Mouse (Mus musculus) skeletal muscle tissue, adult 2 months (tissue): ENCODE data around the gene Slc31a2.

Experiments used
- DNase-seq: peaks from one replicate; pipeline ENCODE4 v3.0.0-alpha.2; 2012; ENCODE audit warnings: low read depth, low spot score

Slc31a2 gene

DNA sequence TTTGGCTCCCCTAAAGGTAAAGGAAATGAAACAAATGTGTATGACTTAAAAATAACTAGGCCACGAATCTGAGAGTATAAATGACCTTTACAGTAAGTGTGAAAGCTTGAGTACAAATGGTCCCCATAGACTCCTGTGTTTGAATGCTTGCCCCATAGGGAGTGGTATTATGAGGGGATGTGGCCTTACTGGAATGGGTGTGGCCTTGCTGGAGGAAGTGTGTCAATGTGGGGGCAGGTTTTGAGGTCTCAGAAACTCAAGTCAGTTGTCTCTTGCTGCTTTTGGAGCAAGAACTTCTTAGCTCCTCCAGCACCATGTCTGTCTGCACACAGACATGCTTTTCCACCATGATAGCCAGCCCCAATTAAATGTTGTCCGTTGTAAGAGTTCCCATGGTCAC is 54.1 kb downstream of the Slc31a2 start:
- DNase-seq: no peak

DNA sequence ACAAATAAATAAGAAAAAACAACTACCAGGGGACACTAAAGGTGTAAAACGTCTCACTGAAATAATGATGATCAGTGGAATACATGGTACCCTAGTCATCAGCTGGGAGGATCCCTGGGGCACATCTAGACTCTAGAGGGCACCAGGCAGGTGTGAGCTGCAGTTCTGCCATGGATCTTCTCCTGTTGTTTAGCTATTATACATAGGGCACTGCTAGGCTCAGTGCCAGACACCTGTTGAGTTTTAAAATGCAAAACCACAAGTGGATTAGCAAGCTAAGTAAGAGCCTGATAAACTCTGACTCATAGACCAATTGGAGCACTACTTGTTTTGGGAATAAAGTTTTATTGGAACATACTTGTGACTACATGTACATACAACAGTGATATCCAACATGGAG is 55.9 kb downstream of the Slc31a2 start:
- DNase-seq: no peak

DNA sequence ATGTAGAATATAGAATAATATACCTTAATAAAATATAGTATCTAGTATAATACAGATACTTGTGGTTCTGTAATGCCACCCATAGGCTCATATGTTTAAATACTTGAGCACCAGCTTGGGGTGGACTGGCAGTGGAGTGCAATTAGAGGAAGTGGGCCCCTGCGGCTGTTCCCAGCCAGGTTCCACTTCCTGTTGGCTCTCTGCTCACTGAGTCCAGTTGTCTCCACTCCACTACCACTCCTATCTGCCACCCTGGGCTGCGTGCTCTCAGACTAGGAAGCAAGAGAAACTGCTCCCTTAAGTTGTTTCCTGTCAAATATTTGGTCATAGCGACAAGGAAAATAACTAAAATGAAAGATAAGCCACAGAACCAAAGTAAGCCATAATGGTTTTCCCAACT is 60.3 kb downstream of the Slc31a2 start:
- peak; percentile 35 for DNase-seq

DNA sequence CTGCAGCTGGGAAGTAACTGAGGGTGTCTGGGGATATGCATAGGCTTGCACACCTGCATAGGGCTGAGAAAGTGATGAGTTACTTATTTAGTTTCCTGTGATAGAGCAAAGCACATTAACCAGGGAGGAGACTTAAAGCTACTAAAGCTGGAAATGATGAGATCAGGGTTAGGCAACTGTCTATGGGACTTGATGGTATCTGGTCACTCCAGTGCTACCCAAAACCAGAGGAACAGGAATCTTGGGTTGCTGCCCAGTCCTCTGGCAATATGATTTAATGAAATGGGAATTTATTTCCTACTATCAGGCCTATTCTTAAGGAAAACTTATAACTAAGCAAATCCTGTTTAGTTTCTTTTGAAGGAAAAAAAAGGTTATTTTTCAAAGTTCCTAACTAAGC is 63.7 kb downstream of the Slc31a2 start:
- DNase-seq: no peak

DNA sequence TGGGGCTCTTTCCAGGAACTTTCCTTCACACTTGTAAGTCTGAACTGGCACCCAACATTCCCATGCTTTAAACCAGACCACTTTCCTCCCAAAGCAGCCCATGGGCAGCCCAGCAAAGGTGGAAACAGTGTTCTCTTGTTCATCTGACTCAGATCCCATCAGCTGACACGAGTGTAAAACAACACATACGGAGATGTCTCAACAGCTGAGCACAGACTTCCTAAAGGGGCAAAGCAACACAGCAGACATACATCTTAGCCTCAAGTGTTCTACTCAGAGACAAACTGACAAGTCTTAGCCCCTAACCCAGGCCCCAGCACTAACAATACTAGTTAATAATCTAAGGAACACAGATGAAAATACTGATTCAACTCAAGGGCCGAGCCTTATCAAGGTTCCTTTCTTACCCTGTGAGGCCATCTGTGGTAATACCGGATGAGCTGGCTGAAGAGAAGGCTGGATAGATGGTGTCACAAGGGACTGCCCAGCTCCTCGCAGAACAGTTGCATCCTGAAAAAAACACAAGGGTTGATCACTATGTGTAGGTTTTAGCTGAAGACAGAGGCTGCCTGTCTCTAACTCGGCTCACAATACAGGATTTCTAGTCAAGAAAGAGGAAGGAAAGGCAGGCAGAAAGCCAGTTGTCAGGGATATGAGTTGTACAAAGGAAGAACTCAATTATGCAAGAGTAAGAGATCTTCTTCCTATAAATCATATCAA is 66.7 kb downstream of the Slc31a2 start:
- no peak for DNase-seq

DNA sequence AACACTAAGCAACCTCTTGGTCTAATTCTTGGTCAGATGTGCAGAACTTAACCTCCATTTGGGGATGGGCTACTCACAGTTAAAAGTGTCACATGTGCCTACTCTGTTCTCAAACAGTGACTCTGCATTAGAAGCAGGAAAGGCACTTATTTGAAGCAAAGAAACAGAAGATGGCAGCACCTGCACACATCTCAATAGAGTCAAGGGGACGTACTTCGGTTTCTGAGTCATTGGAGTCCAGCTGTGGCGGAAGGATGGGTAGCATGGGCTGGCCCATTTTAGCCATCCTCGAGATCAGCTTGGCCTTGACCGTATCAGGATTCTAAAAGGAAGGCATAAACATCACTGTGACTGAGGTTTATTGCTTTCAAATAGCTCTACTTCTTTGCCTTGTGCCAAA is 69.6 kb downstream of the Slc31a2 start:
- no peak for DNase-seq

DNA sequence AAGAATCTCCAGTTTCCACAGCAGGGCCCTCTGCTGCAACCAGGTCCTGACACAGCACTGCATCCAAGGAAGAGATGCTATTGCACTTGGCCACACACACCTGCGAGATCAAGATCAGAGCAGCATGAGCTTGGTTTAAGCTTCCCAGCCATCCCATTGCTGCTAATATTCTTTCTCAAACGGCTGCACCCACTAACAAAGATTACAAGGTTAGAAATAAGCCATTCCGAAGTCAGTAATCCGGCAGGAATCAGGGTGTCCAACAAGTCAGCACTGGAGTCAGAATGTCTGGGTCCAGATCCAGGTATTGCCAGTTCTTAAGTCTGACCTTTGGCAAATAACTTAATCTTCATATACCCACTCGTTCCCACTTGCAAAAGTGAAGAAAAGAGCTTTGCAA is 76.2 kb downstream of the Slc31a2 start:
- no peak for DNase-seq

DNA sequence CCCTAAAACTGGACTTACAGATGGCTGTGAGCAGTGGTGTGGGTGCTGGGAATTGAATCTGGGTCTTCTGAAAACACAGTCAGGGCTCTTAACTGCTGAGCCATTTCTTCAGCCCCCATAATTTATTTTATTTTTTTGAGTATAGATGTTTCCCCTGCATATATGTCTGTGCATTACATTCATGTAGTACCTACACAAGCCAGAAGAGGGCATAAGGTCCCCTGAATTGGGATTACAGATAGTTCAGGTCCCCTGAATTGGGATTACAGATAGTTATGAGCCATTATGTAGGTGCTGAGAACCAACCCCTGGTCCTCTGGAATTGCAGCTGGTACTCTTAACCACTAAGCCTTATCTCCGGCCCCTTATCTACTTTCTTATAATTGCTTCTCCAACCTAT is 81.6 kb downstream of the Slc31a2 start:
- no peak for DNase-seq

DNA sequence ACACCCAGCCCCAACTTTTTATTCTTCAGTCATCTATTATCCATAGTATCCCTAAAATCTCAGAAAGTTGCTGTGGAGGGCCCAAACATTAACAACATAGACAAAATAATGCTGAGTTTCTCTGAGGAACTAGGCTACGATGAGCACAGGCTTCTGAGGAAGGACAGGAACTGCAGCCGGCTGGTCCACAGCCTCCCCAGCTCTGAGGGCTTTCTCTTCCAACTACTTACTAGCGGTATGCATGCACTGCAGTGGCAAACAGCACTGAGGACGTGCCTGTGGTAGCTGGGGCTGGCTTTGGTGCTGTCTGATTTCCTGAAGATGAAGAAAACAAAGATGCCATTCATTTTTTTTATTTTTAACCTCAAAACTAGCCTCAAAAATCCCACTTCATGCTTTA is 83.5 kb downstream of the Slc31a2 start:
- DNase-seq: no peak

DNA sequence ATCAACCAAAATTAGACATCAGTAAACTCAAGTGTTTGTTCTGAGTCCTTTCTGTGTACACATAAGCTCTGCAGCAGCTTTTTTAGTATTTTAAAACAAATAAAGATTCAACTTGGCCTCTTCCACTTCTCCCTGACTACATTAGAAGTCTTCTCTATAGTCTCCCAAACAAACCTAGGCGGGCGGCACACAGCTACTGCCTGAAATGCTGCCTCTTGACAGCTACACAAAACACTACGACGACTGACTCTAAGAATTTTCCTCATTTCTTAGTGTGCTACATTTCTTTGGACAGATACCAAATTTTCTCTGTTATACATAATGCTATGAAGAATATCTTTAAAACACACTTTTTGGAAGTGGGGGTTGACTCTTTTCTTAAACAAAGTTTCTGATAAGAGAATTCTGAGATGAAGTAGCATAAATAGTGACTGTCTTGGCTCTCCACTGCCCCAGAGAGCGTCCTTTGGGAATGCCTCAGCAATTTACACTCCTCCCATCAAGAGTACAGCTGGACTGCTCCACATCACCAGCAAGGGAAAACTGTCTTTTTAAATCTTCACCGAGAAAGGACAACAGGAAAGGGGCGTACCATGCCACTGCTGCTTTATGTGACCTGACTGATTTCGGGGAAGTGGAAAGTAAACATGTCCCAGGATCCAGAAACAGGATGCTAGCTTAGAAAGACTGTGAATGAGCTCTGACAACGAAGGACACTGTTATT is 85.4 kb downstream of the Slc31a2 start:
- peak; percentile 18 for DNase-seq
